31 mouse cellular contexts compared by ENCODE assay signal in the genomic region with DNA sequence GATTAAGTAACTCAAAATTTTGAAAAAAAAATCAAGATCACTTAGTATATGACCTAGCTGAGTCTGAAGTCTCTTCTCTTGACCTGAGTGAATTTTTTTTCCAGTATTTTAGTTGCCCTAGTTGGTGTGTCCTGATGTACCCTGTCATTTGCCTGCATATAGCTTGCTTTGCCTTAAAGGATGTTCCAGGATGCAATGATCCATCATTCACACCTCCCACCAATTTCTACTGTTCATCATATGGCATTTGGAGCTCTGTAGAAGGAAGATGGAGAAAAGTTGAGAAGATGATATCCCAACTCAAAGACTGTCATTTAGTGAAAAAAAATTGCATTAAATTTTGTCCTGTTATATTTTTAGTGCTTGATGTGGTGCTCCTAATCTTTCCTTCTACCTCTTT.
"Had no signal": no experiment of that assay in that cellular context is flagged by ENCODE, and none has a peak within 500 bp of the region (broad histone marks: within the 10 kb centered on the region; RNA-seq: fewer than 3 reads in every experiment).

No protein-coding gene starts in this region.

- H3K27ac ChIP-seq: limb, embryonic 10.5 days; limb, embryonic 12.5 days; limb, embryonic 13.5 days; limb, embryonic 15.5 days; liver, embryonic 12.5 days; liver, embryonic 13.5 days; liver, embryonic 14.5 days; liver, embryonic 15.5 days; lung, embryonic 15.5 days; macrophage; midbrain, embryonic 10.5 days; midbrain, embryonic 12.5 days; midbrain, embryonic 13.5 days; midbrain, embryonic 15.5 days had no signal

- H3K4me1 ChIP-seq: limb, embryonic 10.5 days; limb, embryonic 12.5 days; limb, embryonic 13.5 days; limb, embryonic 15.5 days; liver, embryonic 12.5 days; liver, embryonic 13.5 days; liver, embryonic 15.5 days; lung, embryonic 15.5 days; megakaryocyte, embryonic 14.5 days; midbrain, embryonic 12.5 days; midbrain, embryonic 13.5 days; midbrain, embryonic 15.5 days had no signal

- DNase-seq: left cerebral cortex, postnatal 4 days; liver; liver, embryonic 13.5 days; liver, postnatal 0 days; lung, adult 18-20 months; lung, adult 2 months; lung, embryonic 14.5 days; lung, postnatal 10 days; lung, postnatal 14 days; lung, postnatal 36 days; lung, postnatal 4 days; midbrain, embryonic 14.5 days had no signal

- H3K27me3 ChIP-seq: limb, embryonic 12.5 days; limb, embryonic 13.5 days; limb, embryonic 15.5 days; liver, embryonic 12.5 days; liver, embryonic 13.5 days; liver, embryonic 15.5 days; lung, embryonic 15.5 days; megakaryocyte, embryonic 14.5 days; midbrain, embryonic 12.5 days; midbrain, embryonic 13.5 days; midbrain, embryonic 15.5 days had no signal

- H3K36me3 ChIP-seq: limb, embryonic 10.5 days; limb, embryonic 12.5 days; limb, embryonic 13.5 days; limb, embryonic 15.5 days; liver, embryonic 12.5 days; liver, embryonic 13.5 days; liver, embryonic 15.5 days; lung, embryonic 15.5 days; midbrain, embryonic 10.5 days; midbrain, embryonic 12.5 days; midbrain, embryonic 13.5 days; midbrain, embryonic 15.5 days had no signal

- H3K4me2 ChIP-seq: limb, embryonic 12.5 days; limb, embryonic 13.5 days; limb, embryonic 15.5 days; liver, embryonic 11.5 days; liver, embryonic 12.5 days; liver, embryonic 13.5 days; liver, embryonic 15.5 days; lung, embryonic 14.5 days; lung, embryonic 15.5 days; midbrain, embryonic 11.5 days; midbrain, embryonic 12.5 days; midbrain, embryonic 13.5 days; midbrain, embryonic 15.5 days had no signal

- ATAC-seq: liver, embryonic 12.5 days; liver, postnatal 0 days; lung, postnatal 0 days; midbrain, embryonic 13.5 days; midbrain, embryonic 15.5 days; midbrain, embryonic 16.5 days had no signal

- H3K9me3 ChIP-seq: limb, embryonic 10.5 days; limb, embryonic 12.5 days; limb, embryonic 13.5 days; limb, embryonic 15.5 days; liver, embryonic 12.5 days; liver, embryonic 13.5 days; liver, embryonic 15.5 days; lung, embryonic 15.5 days; midbrain, embryonic 10.5 days; midbrain, embryonic 12.5 days; midbrain, embryonic 15.5 days had no signal

- H3K9ac ChIP-seq: limb, embryonic 12.5 days; limb, embryonic 13.5 days; limb, embryonic 15.5 days; liver, embryonic 12.5 days; liver, embryonic 13.5 days; liver, embryonic 14.5 days; liver, embryonic 15.5 days; liver, postnatal 0 days; lung, embryonic 14.5 days; lung, embryonic 15.5 days; midbrain, embryonic 12.5 days; midbrain, embryonic 13.5 days; midbrain, embryonic 15.5 days had no signal

- H3K4me3 ChIP-seq: limb, embryonic 10.5 days; limb, embryonic 12.5 days; limb, embryonic 13.5 days; limb, embryonic 15.5 days; liver, embryonic 12.5 days; liver, embryonic 13.5 days; liver, embryonic 15.5 days; lung, embryonic 15.5 days; megakaryocyte, embryonic 14.5 days; midbrain, embryonic 10.5 days; midbrain, embryonic 12.5 days; midbrain, embryonic 13.5 days; midbrain, embryonic 15.5 days; myocyte had no signal
